Mouse (Mus musculus) forebrain, embryonic 11.5 days (tissue): ENCODE measurements around the gene Ifrd2. TPM values are rescaled to one million over a fixed set of nuclear protein-coding genes. Genes with fewer than 3 reads are reported as not detected.
A peak's percentile ranks its signal among the peaks of the same experiment; 100 is the strongest.

Experiments
- ATAC-seq: fragments of 200-750 bp; cut with Nextera tagmentation; replicated peaks from 2 replicates; pipeline ENCODE4 v1.8.0; 2017; ENCODE audit warnings: moderate TSS enrichment; ENCODE audit not compliant: low FRiP score
- DNase-seq: peaks from one replicate; pipeline ENCODE4 v3.0.0-alpha.2; 2017; ENCODE audit warnings: low spot score
- H3K27ac ChIP-seq: fragments of 300-500 bp; sonication (generic); 2 replicates; pipeline ENCODE4 v1.5.1; 2014; ENCODE audit warnings: low read depth, low read length
- H3K27me3 ChIP-seq: fragments of 300-500 bp; sonication (generic); 2 replicates; pipeline ENCODE4 v1.6.1; 2014; ENCODE audit warnings: mild to moderate bottlenecking, low read length, mixed read lengths; ENCODE audit not compliant: control insufficient read depth, insufficient read depth
- H3K36me3 ChIP-seq: fragments of 300-500 bp; sonication (generic); 2 replicates; pipeline ENCODE4 v1.6.1; 2014; ENCODE audit warnings: mild to moderate bottlenecking, low read length, moderate library complexity, mixed read lengths; ENCODE audit not compliant: control insufficient read depth, insufficient read depth
- H3K4me1 ChIP-seq: fragments of 300-500 bp; sonication (generic); replicated peaks from 2 replicates; pipeline ENCODE4 v1.6.1; 2014; ENCODE audit warnings: low read length, mixed read lengths; ENCODE audit not compliant: control insufficient read depth, insufficient read depth
- H3K4me2 ChIP-seq: fragments of 300-500 bp; sonication (generic); 2 replicates; pipeline ENCODE4 v1.6.1; 2014; ENCODE audit warnings: low read depth, mild to moderate bottlenecking, low read length, moderate library complexity, mixed read lengths; ENCODE audit not compliant: severe bottlenecking
- H3K4me3 ChIP-seq: fragments of 300-500 bp; sonication (generic); 2 replicates; pipeline ENCODE4 v1.5.1; 2014; ENCODE audit warnings: low read depth, low read length
- H3K9ac ChIP-seq: fragments of 300-500 bp; sonication (generic); 2 replicates; pipeline ENCODE4 v1.6.1; 2014; ENCODE audit warnings: low read length
- H3K9me3 ChIP-seq: fragments of 300-500 bp; sonication (generic); 2 replicates; pipeline ENCODE4 v1.6.1; 2016; ENCODE audit warnings: low read length, mixed read lengths; ENCODE audit not compliant: control insufficient read depth
- WGBS: fragments of 180-500 bp; shearing (Covaris S2); extraction: QIAGEN DNeasy Blood & Tissue Kit; methylation state at CpG from one replicate; pipeline ENCODE4 v1.1.7; 2014; 5-methylcytosine and 5-hydroxymethylcytosine counted together
- polyA plus RNA-seq: library from polyadenylated mRNA; unstranded; fragments of >200 nt; fragmentation: Nextera tagmentation; extraction: Ambion mirVana; gene quantifications from 2 replicates; pipeline ENCODE4 v1.2.1, GENCODE M21; 2014

Ifrd2 gene
- polyA plus RNA-seq, 1 experiment from 2014 or later = 37.2 TPM

- Histone ChIP-seq H3K4me3 (peak overlapping the region; percentile 28; the same call in 1 of the 2 replicates), H3K27ac (peak overlapping the region; percentile 95), H3K4me1 (peaks cover 30% of the 10 kb centered on the region), H3K9ac (peak overlapping the region; percentile 72; the same call in 1 of the 2 replicates), H3K36me3 (peaks cover 19% of the 10 kb centered on the region), H3K27me3 (no peaks in the 10 kb centered on the region), H3K9me3 (no peaks in the 10 kb centered on the region), H3K4me2 (peak overlapping the region; percentile 58; the same call in 1 of the 2 replicates)
- DNase-seq = no peak
- peak; percentile 11 for ATAC-seq
- 12% methylated on average over 12 of the region's 12 CpGs for WGBS
Measured at GRCm38 (mm10) chr9:107612945-107613569, 25.6 kb downstream of the Ifrd2 start.

- ATAC-seq (no peak), DNase-seq (no peak)
- Histone ChIP-seq H3K27me3 (no peaks in the 10 kb centered on the region), H3K4me3 (no peak overlapping the region), H3K27ac (0 out of 2 replicates have a peak overlapping the region, but pooled peaks have one; percentile 19), H3K4me1 (peaks cover 23% of the 10 kb centered on the region), H3K9ac (no peak overlapping the region), H3K9me3 (no peaks in the 10 kb centered on the region), H3K36me3 (peaks cover 29% of the 10 kb centered on the region), H3K4me2 (no peak overlapping the region)
- 74% methylated on average over 4 of the region's 4 CpGs for WGBS
Measured at GRCm38 (mm10) chr9:107615035-107615434, 27.6 kb downstream of the Ifrd2 start.

GRCm38 (mm10) chr9:107617461-107617860 lies 30.0 kb downstream of the Ifrd2 start:
- no peaks in the 10 kb centered on the region for H3K9me3 ChIP-seq
- DNase-seq (no peak), ATAC-seq (no peak)
- H3K27me3 ChIP-seq = no peaks in the 10 kb centered on the region
- H3K27ac ChIP-seq = no peak overlapping the region
- peaks cover 31% of the 10 kb centered on the region for H3K36me3 ChIP-seq
- H3K4me3 ChIP-seq = no peak overlapping the region
- WGBS = 76% methylated on average over 2 of the region's 2 CpGs
- H3K4me1 ChIP-seq = peaks cover 10% of the 10 kb centered on the region; the same call in 1 of the 2 replicates
- H3K4me2 ChIP-seq = no peak overlapping the region
- no peak overlapping the region for H3K9ac ChIP-seq

GRCm38 (mm10) chr9:107618098-107618497 lies 30.7 kb downstream of the Ifrd2 start:
- peaks cover 31% of the 10 kb centered on the region for H3K36me3 ChIP-seq

GRCm38 (mm10) chr9:107618778-107619545 lies 31.5 kb downstream of the Ifrd2 start:
- H3K27ac ChIP-seq = no peak overlapping the region
- no peak for DNase-seq
- peaks cover 31% of the 10 kb centered on the region for H3K36me3 ChIP-seq
- 83% methylated on average over 13 of the region's 13 CpGs for WGBS
- no peak overlapping the region for H3K9ac ChIP-seq
- no peaks in the 10 kb centered on the region for H3K9me3 ChIP-seq
- no peaks in the 10 kb centered on the region for H3K27me3 ChIP-seq
- ATAC-seq = no peak
- H3K4me3 ChIP-seq = no peak overlapping the region
- H3K4me1 ChIP-seq = 0 out of 2 replicates have a peak, but pooled peaks cover 3% of the 10 kb centered on the region
- no peak overlapping the region for H3K4me2 ChIP-seq

More at GRCm38 (mm10) chr9:107618098-107618497, 30.7 kb downstream of the Ifrd2 start:
- Histone ChIP-seq H3K4me1 (peaks cover 7% of the 10 kb centered on the region; the same call in 1 of the 2 replicates), H3K9ac (no peak overlapping the region), H3K27me3 (no peaks in the 10 kb centered on the region), H3K27ac (no peak overlapping the region), H3K9me3 (no peaks in the 10 kb centered on the region), H3K4me3 (no peak overlapping the region), H3K4me2 (no peak overlapping the region)
- DNase-seq = no peak
- ATAC-seq = no peak
- 91% methylated on average over 6 of the region's 6 CpGs for WGBS

GRCm38 (mm10) chr9:107619546-107619879 lies 32.1 kb downstream of the Ifrd2 start:
- no peak overlapping the region for H3K27ac ChIP-seq
- H3K4me2 ChIP-seq = no peak overlapping the region
- no peaks in the 10 kb centered on the region for H3K27me3 ChIP-seq
- peaks cover 28% of the 10 kb centered on the region for H3K36me3 ChIP-seq
- no peak overlapping the region for H3K4me3 ChIP-seq
- peaks cover 5% of the 10 kb centered on the region; the same call in 1 of the 2 replicates for H3K4me1 ChIP-seq
- ATAC-seq (no peak), DNase-seq (no peak)
- 89% methylated on average over 13 of the region's 13 CpGs for WGBS
- H3K9ac ChIP-seq = no peak overlapping the region
- H3K9me3 ChIP-seq = no peaks in the 10 kb centered on the region

- Histone ChIP-seq H3K4me1 (peaks cover 14% of the 10 kb centered on the region), H3K9ac (no peak overlapping the region), H3K4me2 (no peak overlapping the region), H3K9me3 (no peaks in the 10 kb centered on the region), H3K36me3 (peaks cover 22% of the 10 kb centered on the region), H3K27ac (no peak overlapping the region), H3K4me3 (no peak overlapping the region), H3K27me3 (no peaks in the 10 kb centered on the region)
- no peak for ATAC-seq
- DNase-seq = no peak
Measured at GRCm38 (mm10) chr9:107620954-107621353, 33.5 kb downstream of the Ifrd2 start.

GRCm38 (mm10) chr9:107624539-107624938 lies 37.1 kb downstream of the Ifrd2 start:
- peaks cover 43% of the 10 kb centered on the region for H3K4me1 ChIP-seq
- DNase-seq (no peak), ATAC-seq (no peak)
- 77% methylated on average over 5 of the region's 5 CpGs for WGBS
- H3K4me3 ChIP-seq = no peak overlapping the region
- H3K9ac ChIP-seq = no peak overlapping the region
- no peaks in the 10 kb centered on the region for H3K9me3 ChIP-seq
- no peak overlapping the region for H3K27ac ChIP-seq
- H3K36me3 ChIP-seq = peaks cover 3% of the 10 kb centered on the region; the same call in 1 of the 2 replicates
- no peak overlapping the region for H3K4me2 ChIP-seq
- no peaks in the 10 kb centered on the region for H3K27me3 ChIP-seq
